Mouse (Mus musculus): Measurements from ENCODE around the gene Pdgfb. TPM values are rescaled to one million over a fixed set of nuclear protein-coding genes. Genes with fewer than 3 reads are reported as not detected.

The Pdgfb gene
- 17.0 TPM for polyA plus RNA-seq (2015; fragmentation: Illumina TruSeq; extraction: RNeasy Lipid Tissue Mini Kit (QIAGEN cat#74804); ENCODE audit: insufficient read depth, low read depth, low replicate concordance)

GRCm38 (mm10) chr15:80014321-80015210 is at the start of gene Pdgfb:
Pdgfb (minus strand) TSS chr15:80014977.

GRCm38 (mm10) chr15:79970940-79971339 is 43.8 kb downstream of the Pdgfb start, which contains the start of gene Cbx7:
Cbx7 (minus strand) TSS chr15:79971119.

Other genes starting within 250 kb of the Pdgfb start
- 5.7 TPM for gene Dnal4, start 237.1 kb downstream of the Pdgfb start, polyA plus RNA-seq (2015; fragmentation: Illumina TruSeq; extraction: RNeasy Lipid Tissue Mini Kit (QIAGEN cat#74804); ENCODE audit: insufficient read depth, low read depth, low replicate concordance)
- gene Nptxr, start 210.2 kb downstream of the Pdgfb start, polyA plus RNA-seq (2015; fragmentation: Illumina TruSeq; extraction: RNeasy Lipid Tissue Mini Kit (QIAGEN cat#74804); ENCODE audit: insufficient read depth, low read depth, low replicate concordance): 2.9 TPM
- not detected for gene Npcd, start 180.7 kb downstream of the Pdgfb start, polyA plus RNA-seq (2015; fragmentation: Illumina TruSeq; extraction: RNeasy Lipid Tissue Mini Kit (QIAGEN cat#74804); ENCODE audit: insufficient read depth, low read depth, low replicate concordance)
- 11.9 TPM for gene Cbx6, start 180.3 kb downstream of the Pdgfb start, polyA plus RNA-seq (2015; fragmentation: Illumina TruSeq; extraction: RNeasy Lipid Tissue Mini Kit (QIAGEN cat#74804); ENCODE audit: insufficient read depth, low read depth, low replicate concordance)
- gene Apobec3, start 123.3 kb downstream of the Pdgfb start, polyA plus RNA-seq (2015; fragmentation: Illumina TruSeq; extraction: RNeasy Lipid Tissue Mini Kit (QIAGEN cat#74804); ENCODE audit: insufficient read depth, low read depth, low replicate concordance): 8.8 TPM
- gene Cbx7, start 43.9 kb downstream of the Pdgfb start, polyA plus RNA-seq (2015; fragmentation: Illumina TruSeq; extraction: RNeasy Lipid Tissue Mini Kit (QIAGEN cat#74804); ENCODE audit: insufficient read depth, low read depth, low replicate concordance): 12.8 TPM
- 4.1 TPM for gene Syngr1, start 76.4 kb upstream of the Pdgfb start, polyA plus RNA-seq (2015; fragmentation: Illumina TruSeq; extraction: RNeasy Lipid Tissue Mini Kit (QIAGEN cat#74804); ENCODE audit: insufficient read depth, low read depth, low replicate concordance)
- 312 TPM for gene Rpl3, start 76.9 kb upstream of the Pdgfb start, polyA plus RNA-seq (2015; fragmentation: Illumina TruSeq; extraction: RNeasy Lipid Tissue Mini Kit (QIAGEN cat#74804); ENCODE audit: insufficient read depth, low read depth, low replicate concordance)
- gene Tab1, start 118.2 kb upstream of the Pdgfb start, polyA plus RNA-seq (2015; fragmentation: Illumina TruSeq; extraction: RNeasy Lipid Tissue Mini Kit (QIAGEN cat#74804); ENCODE audit: insufficient read depth, low read depth, low replicate concordance): 5.2 TPM
- gene Mgat3, start 158.7 kb upstream of the Pdgfb start, polyA plus RNA-seq (2015; fragmentation: Illumina TruSeq; extraction: RNeasy Lipid Tissue Mini Kit (QIAGEN cat#74804); ENCODE audit: insufficient read depth, low read depth, low replicate concordance): 2.8 TPM
- 4.0 TPM for gene Mief1, start 219.0 kb upstream of the Pdgfb start, polyA plus RNA-seq (2015; fragmentation: Illumina TruSeq; extraction: RNeasy Lipid Tissue Mini Kit (QIAGEN cat#74804); ENCODE audit: insufficient read depth, low read depth, low replicate concordance)
- not detected for gene AC140267.1, start 220.9 kb upstream of the Pdgfb start, polyA plus RNA-seq (2015; fragmentation: Illumina TruSeq; extraction: RNeasy Lipid Tissue Mini Kit (QIAGEN cat#74804); ENCODE audit: insufficient read depth, low read depth, low replicate concordance)
- gene Atf4, start 240.2 kb upstream of the Pdgfb start, polyA plus RNA-seq (2015; fragmentation: Illumina TruSeq; extraction: RNeasy Lipid Tissue Mini Kit (QIAGEN cat#74804); ENCODE audit: insufficient read depth, low read depth, low replicate concordance): 91.7 TPM
- 9.9 TPM for gene Rps19bp1, start 249.3 kb upstream of the Pdgfb start, polyA plus RNA-seq (2015; fragmentation: Illumina TruSeq; extraction: RNeasy Lipid Tissue Mini Kit (QIAGEN cat#74804); ENCODE audit: insufficient read depth, low read depth, low replicate concordance)

Measured in pancreas, adult 10 weeks (tissue).